Mouse (Mus musculus): Measurements from ENCODE around the gene Inpp4a. TPM values are rescaled to one million over a fixed set of nuclear protein-coding genes. Genes with fewer than 3 reads are reported as not detected.

Inpp4a gene
- polyA plus RNA-seq, 1 experiment from 2014 or later, result 74.9 TPM

GRCm38 (mm10) chr1:37407228-37407627, 107.6 kb downstream of the Inpp4a start:
- 81% methylated on average over 8 of the region's 8 CpGs for WGBS
- Histone ChIP-seq H3K27me3 (replicated peaks; ENCODE audit: control insufficient read depth, insufficient read depth, low read length) (no peaks in the 10 kb centered on the region), H3K9ac (ENCODE audit: low read depth, low read length) (no peak overlapping the region), H3K4me1 (ENCODE audit: control insufficient read depth, insufficient read depth, low read depth, low read length) (no peaks in the 10 kb centered on the region), H3K9me3 (ENCODE audit: control insufficient read depth, low read length) (no peaks in the 10 kb centered on the region), H3K36me3 (ENCODE audit: control insufficient read depth, insufficient read depth, low read length) (peaks cover 7% of the 10 kb centered on the region; the same call in 1 of the 2 replicates), H3K4me2 (ENCODE audit: low read length) (no peak overlapping the region), H3K4me3 (ENCODE audit: low read length) (no peak overlapping the region), H3K27ac (ENCODE audit: low read depth, low read length) (no peak overlapping the region)
- no peak for ATAC-seq

- H3K4me1 ChIP-seq (ENCODE audit: control insufficient read depth, insufficient read depth, low read depth, low read length), result no peaks in the 10 kb centered on the region
- H3K4me2 ChIP-seq (ENCODE audit: low read length), result no peak overlapping the region
- ATAC-seq, result no peak
- no peaks in the 10 kb centered on the region for H3K27me3 ChIP-seq (replicated peaks; ENCODE audit: control insufficient read depth, insufficient read depth, low read length)
- no peak overlapping the region for H3K9ac ChIP-seq (ENCODE audit: low read depth, low read length)
- peaks cover 4% of the 10 kb centered on the region; the same call in 1 of the 2 replicates for H3K36me3 ChIP-seq (ENCODE audit: control insufficient read depth, insufficient read depth, low read length)
- H3K4me3 ChIP-seq (ENCODE audit: low read length), result no peak overlapping the region
- WGBS, result 85% methylated on average over 8 of the region's 8 CpGs
- H3K27ac ChIP-seq (ENCODE audit: low read depth, low read length), result no peak overlapping the region
- no peaks in the 10 kb centered on the region for H3K9me3 ChIP-seq (ENCODE audit: control insufficient read depth, low read length)
Observed at GRCm38 (mm10) chr1:37408059-37408458, 108.4 kb downstream of the Inpp4a start.

- H3K36me3 ChIP-seq (ENCODE audit: control insufficient read depth, insufficient read depth, low read length), result peaks cover 4% of the 10 kb centered on the region; the same call in 1 of the 2 replicates
- no peak for ATAC-seq
- H3K4me3 ChIP-seq (ENCODE audit: low read length), result no peak overlapping the region
- 77% methylated on average over 3 of the region's 3 CpGs for WGBS
- no peak overlapping the region for H3K27ac ChIP-seq (ENCODE audit: low read depth, low read length)
- no peak overlapping the region for H3K4me2 ChIP-seq (ENCODE audit: low read length)
- no peaks in the 10 kb centered on the region for H3K9me3 ChIP-seq (ENCODE audit: control insufficient read depth, low read length)
- no peaks in the 10 kb centered on the region for H3K27me3 ChIP-seq (replicated peaks; ENCODE audit: control insufficient read depth, insufficient read depth, low read length)
- H3K9ac ChIP-seq (ENCODE audit: low read depth, low read length), result no peak overlapping the region
- no peaks in the 10 kb centered on the region for H3K4me1 ChIP-seq (ENCODE audit: control insufficient read depth, insufficient read depth, low read depth, low read length)
Observed at GRCm38 (mm10) chr1:37408678-37409077, 109.0 kb downstream of the Inpp4a start.

- Histone ChIP-seq H3K36me3 (ENCODE audit: control insufficient read depth, insufficient read depth, low read length) (peaks cover 4% of the 10 kb centered on the region; the same call in 1 of the 2 replicates), H3K27me3 (replicated peaks; ENCODE audit: control insufficient read depth, insufficient read depth, low read length) (no peaks in the 10 kb centered on the region), H3K9me3 (ENCODE audit: control insufficient read depth, low read length) (no peaks in the 10 kb centered on the region)
Observed at GRCm38 (mm10) chr1:37409647-37410046, 110.0 kb downstream of the Inpp4a start.

GRCm38 (mm10) chr1:37415394-37415793, 115.7 kb downstream of the Inpp4a start:
- Histone ChIP-seq H3K36me3 (ENCODE audit: control insufficient read depth, insufficient read depth, low read length) (peaks cover 17% of the 10 kb centered on the region; the same call in 1 of the 2 replicates), H3K27me3 (replicated peaks; ENCODE audit: control insufficient read depth, insufficient read depth, low read length) (no peaks in the 10 kb centered on the region), H3K9me3 (ENCODE audit: control insufficient read depth, low read length) (no peaks in the 10 kb centered on the region), H3K4me2 (ENCODE audit: low read length) (no peak overlapping the region), H3K9ac (ENCODE audit: low read depth, low read length) (no peak overlapping the region), H3K4me3 (ENCODE audit: low read length) (no peak overlapping the region), H3K27ac (ENCODE audit: low read depth, low read length) (no peak overlapping the region), H3K4me1 (ENCODE audit: control insufficient read depth, insufficient read depth, low read depth, low read length) (no peaks in the 10 kb centered on the region)
- no peak for ATAC-seq
- WGBS, result 97% methylated on average over 1 of the region's 1 CpGs

More at GRCm38 (mm10) chr1:37409647-37410046, 110.0 kb downstream of the Inpp4a start:
- no peaks in the 10 kb centered on the region for H3K4me1 ChIP-seq (ENCODE audit: control insufficient read depth, insufficient read depth, low read depth, low read length)
- no peak overlapping the region for H3K4me2 ChIP-seq (ENCODE audit: low read length)
- no peak overlapping the region for H3K4me3 ChIP-seq (ENCODE audit: low read length)
- ATAC-seq, result no peak
- no peak overlapping the region for H3K27ac ChIP-seq (ENCODE audit: low read depth, low read length)
- H3K9ac ChIP-seq (ENCODE audit: low read depth, low read length), result no peak overlapping the region

GRCm38 (mm10) chr1:37419420-37419819, 119.8 kb downstream of the Inpp4a start:
- no peak overlapping the region for H3K27ac ChIP-seq (ENCODE audit: low read depth, low read length)
- H3K4me1 ChIP-seq (ENCODE audit: control insufficient read depth, insufficient read depth, low read depth, low read length), result no peaks in the 10 kb centered on the region
- no peak overlapping the region for H3K4me2 ChIP-seq (ENCODE audit: low read length)
- 96% methylated on average over 1 of the region's 1 CpGs for WGBS
- H3K4me3 ChIP-seq (ENCODE audit: low read length), result no peak overlapping the region
- no peak overlapping the region for H3K9ac ChIP-seq (ENCODE audit: low read depth, low read length)
- peaks cover 23% of the 10 kb centered on the region; the same call in 1 of the 2 replicates for H3K36me3 ChIP-seq (ENCODE audit: control insufficient read depth, insufficient read depth, low read length)
- H3K27me3 ChIP-seq (replicated peaks; ENCODE audit: control insufficient read depth, insufficient read depth, low read length), result no peaks in the 10 kb centered on the region
- H3K9me3 ChIP-seq (ENCODE audit: control insufficient read depth, low read length), result peaks cover 4% of the 10 kb centered on the region; the same call in 1 of the 2 replicates
- ATAC-seq, result no peak

- Histone ChIP-seq H3K27me3 (replicated peaks; ENCODE audit: control insufficient read depth, insufficient read depth, low read length) (no peaks in the 10 kb centered on the region), H3K9me3 (ENCODE audit: control insufficient read depth, low read length) (peaks cover 4% of the 10 kb centered on the region; the same call in 1 of the 2 replicates), H3K4me1 (ENCODE audit: control insufficient read depth, insufficient read depth, low read depth, low read length) (peaks cover 26% of the 10 kb centered on the region), H3K9ac (ENCODE audit: low read depth, low read length) (no peak overlapping the region), H3K4me3 (ENCODE audit: low read length) (no peak overlapping the region), H3K27ac (ENCODE audit: low read depth, low read length) (no peak overlapping the region), H3K36me3 (ENCODE audit: control insufficient read depth, insufficient read depth, low read length) (peaks cover 19% of the 10 kb centered on the region), H3K4me2 (ENCODE audit: low read length) (no peak overlapping the region)
- no peak for ATAC-seq
- WGBS, result 96% methylated on average over 8 of the region's 8 CpGs
Observed at GRCm38 (mm10) chr1:37427144-37427875, 127.6 kb downstream of the Inpp4a start.

DNA sequence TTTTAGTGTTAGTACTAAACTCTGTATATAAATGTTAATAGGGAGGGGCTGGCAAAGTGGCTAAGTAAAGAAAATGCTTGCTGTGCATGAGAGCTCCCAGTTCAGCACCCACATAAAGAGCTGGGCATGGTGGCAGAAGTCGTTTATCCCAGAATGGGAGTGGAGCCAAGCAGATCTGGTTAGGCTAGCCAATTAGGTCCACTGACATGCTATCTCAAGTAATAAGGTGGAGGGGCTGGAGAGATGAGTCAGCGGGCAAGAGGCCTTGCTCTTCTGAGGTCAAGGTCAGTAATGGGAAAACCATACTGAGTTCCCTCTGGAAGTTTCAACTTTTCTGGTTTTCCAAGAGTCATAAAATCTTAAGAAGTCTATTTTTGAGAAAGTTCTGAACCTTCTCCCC, 129.2 kb downstream of the Inpp4a start:
- Histone ChIP-seq H3K4me3 (ENCODE audit: low read length) (peak overlapping the region; percentile 98), H3K9ac (ENCODE audit: low read depth, low read length) (no peak overlapping the region; the same call in 1 of the 2 replicates), H3K27ac (ENCODE audit: low read depth, low read length) (no peak overlapping the region), H3K4me2 (ENCODE audit: low read length) (peak overlapping the region; percentile 92), H3K36me3 (ENCODE audit: control insufficient read depth, insufficient read depth, low read length) (peaks cover 27% of the 10 kb centered on the region), H3K27me3 (replicated peaks; ENCODE audit: control insufficient read depth, insufficient read depth, low read length) (no peaks in the 10 kb centered on the region), H3K9me3 (ENCODE audit: control insufficient read depth, low read length) (peaks cover 4% of the 10 kb centered on the region; the same call in 1 of the 2 replicates), H3K4me1 (ENCODE audit: control insufficient read depth, insufficient read depth, low read depth, low read length) (peaks cover 33% of the 10 kb centered on the region)
- WGBS, result 68% methylated on average over 2 of the region's 2 CpGs
- no peak for ATAC-seq

DNA sequence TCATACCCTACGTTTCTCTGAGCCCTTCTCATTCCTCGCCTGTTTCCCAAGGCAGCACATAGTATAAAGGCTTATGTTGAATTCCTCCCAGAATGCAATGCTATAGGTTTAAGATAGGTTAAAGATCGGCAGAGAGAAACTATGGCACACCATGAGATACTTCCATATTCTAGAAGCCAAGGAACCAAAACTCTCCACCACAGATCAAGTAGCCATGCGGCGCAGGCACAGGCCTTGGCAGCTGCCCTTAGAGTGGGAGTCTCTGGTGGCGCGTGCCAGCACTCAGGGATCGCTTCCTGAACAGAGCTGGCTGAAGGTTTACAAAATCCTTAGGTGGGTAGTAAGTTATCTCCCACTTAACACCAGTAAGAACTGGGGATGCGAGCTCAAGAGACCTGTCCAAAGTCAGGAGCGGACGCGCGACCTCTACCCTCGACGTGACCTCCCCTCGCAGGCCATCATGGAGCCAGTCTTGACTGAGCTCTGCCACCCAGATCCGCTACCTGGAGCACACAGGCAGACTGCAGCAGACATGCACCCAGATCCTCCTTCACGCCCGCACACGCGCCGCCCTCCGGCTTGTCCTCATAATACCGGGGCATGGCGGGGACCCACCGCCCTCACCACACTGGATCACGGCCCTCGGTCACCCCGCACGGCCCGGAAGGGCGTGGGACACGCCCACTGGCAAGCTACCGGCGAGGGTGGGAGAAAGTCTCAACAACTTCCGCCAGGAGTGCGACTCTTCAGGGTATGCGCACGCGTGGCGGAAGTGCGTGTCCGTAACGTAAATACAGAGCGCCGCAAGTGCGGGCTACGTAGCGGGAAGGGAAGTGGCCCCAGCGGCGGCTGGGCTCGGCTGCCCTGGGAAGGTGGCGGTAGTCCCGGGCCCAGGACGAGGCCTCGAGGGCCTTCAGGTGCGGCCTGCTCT, 130.0 kb downstream of the Inpp4a start, which contains the start of the genes Coa5 and Unc50:
Coa5 (minus strand) TSS at position 738 of the 931 bp plus-strand sequence.
Unc50 (plus strand) TSS at position 774 of the 931 bp plus-strand sequence.
- H3K4me3 ChIP-seq (ENCODE audit: low read length), result peak within 1 kb of the TSS; percentile 98
- peak; percentile 99 for ATAC-seq
- peak within 1 kb of the TSS; percentile 80 for H3K27ac ChIP-seq (ENCODE audit: low read depth, low read length)
- H3K9me3 ChIP-seq (ENCODE audit: control insufficient read depth, low read length), result no peaks in the 10 kb centered on the region
- peaks cover 33% of the 10 kb centered on the region for H3K4me1 ChIP-seq (ENCODE audit: control insufficient read depth, insufficient read depth, low read depth, low read length)
- 3% methylated on average over 57 of the region's 57 CpGs for WGBS
- H3K9ac ChIP-seq (ENCODE audit: low read depth, low read length), result peak within 1 kb of the TSS; percentile 96
- no peaks in the 10 kb centered on the region for H3K27me3 ChIP-seq (replicated peaks; ENCODE audit: control insufficient read depth, insufficient read depth, low read length)
- H3K4me2 ChIP-seq (ENCODE audit: low read length), result peak within 1 kb of the TSS; percentile 96
- H3K36me3 ChIP-seq (ENCODE audit: control insufficient read depth, insufficient read depth, low read length), result peaks cover 25% of the 10 kb centered on the region
